Comparison of ENCODE assay signal across 22 mouse cellular contexts in the genomic region with DNA sequence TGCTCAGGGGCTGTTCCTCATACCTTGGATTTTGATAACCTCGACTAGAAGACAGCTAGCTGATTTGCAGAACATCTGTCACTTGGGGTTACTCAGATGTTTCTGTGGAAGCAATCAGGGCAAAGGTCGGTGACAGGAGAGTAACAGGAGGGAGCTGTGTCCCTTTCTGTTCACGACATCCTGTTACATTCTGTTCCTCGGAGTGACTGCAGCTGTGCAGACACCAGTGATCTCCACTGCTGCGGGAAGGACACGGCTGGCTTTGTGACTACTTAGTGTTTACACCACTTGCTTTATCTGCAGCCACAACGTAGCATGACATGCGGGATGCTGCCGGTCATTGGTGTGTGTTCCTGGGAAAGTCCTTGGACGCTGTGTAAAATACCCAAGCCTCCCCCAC. TPM values are rescaled to one million over a fixed set of nuclear protein-coding genes. Genes with fewer than 3 reads are reported as not detected.
A peak's percentile ranks its signal among the peaks of the same experiment; 100 is the strongest.
DNase-seq lines count a peak whose midpoint lies in the region; ATAC-seq and TF ChIP-seq lines count a peak whose summit lies in the region.
"Had no signal": no experiment of that assay in that cellular context is flagged by ENCODE, and none has a peak within 500 bp of the region (broad histone marks: within the 10 kb centered on the region; RNA-seq: fewer than 3 reads in every experiment).

No protein-coding gene starts in this region.

- no peak for TF ChIP-seq CTCF in kidney, postnatal 0 days (IDR thresholded peaks at IDR 0.05; ENCODE audit: low read depth)

- DNase-seq in kidney, postnatal 0 days (ENCODE audit: low spot score), result peak; percentile 54
- DNase-seq in CD4-positive, CD25-positive, alpha-beta regulatory T cell, adult 2 months (ENCODE audit: low read depth, low spot score), result peak; percentile 59
- DNase-seq in limb, embryonic 10.5 days (ENCODE audit: low spot score), result peak; percentile 29
- DNase-seq in thymus, postnatal 25 days, result peak; percentile 62
- no peak for DNase-seq in midbrain, embryonic 10.5 days (ENCODE audit: low spot score)
- DNase-seq: adrenal gland, adult 2 months; cerebellum, adult 8-10 months; gastrocnemius, adult 2 months; heart, adult 11 months; heart, postnatal 4 days; kidney, postnatal 14 days; liver, embryonic 13.5 days; lung, postnatal 10 days; retina, postnatal 1 day had no signal

- H3K9me3 ChIP-seq in kidney, postnatal 0 days (replicated peaks; ENCODE audit: low read length), result no peaks in the 10 kb centered on the region
- H3K9me3 ChIP-seq in kidney, embryonic 14.5 days (ENCODE audit: control insufficient read depth, low read length), result no peaks in the 10 kb centered on the region
- no peaks in the 10 kb centered on the region for H3K9me3 ChIP-seq in limb, embryonic 10.5 days (replicated peaks)
- H3K9me3 ChIP-seq in midbrain, embryonic 10.5 days (replicated peaks), result no peaks in the 10 kb centered on the region
- H3K9me3 ChIP-seq: forebrain, embryonic 12.5 days; heart, embryonic 15.5 days; hindbrain, embryonic 15.5 days; liver, embryonic 13.5 days had no signal

- no peak for ATAC-seq in kidney, postnatal 0 days (replicated peaks; ENCODE audit: low FRiP score, low read depth)
- no peak for ATAC-seq in kidney, embryonic 14.5 days (ENCODE audit: low FRiP score, low TSS enrichment)
- no peak for ATAC-seq in granulocyte monocyte progenitor cell, adult 5-6 weeks (replicated peaks; ENCODE audit: poor library complexity, severe bottlenecking)
- ATAC-seq: intestine, postnatal 0 days; midbrain, embryonic 16.5 days had no signal

- H3K36me3 ChIP-seq in kidney, postnatal 0 days (ENCODE audit: insufficient read depth, low read length), result no peaks in the 10 kb centered on the region
- no peaks in the 10 kb centered on the region for H3K36me3 ChIP-seq in kidney, embryonic 14.5 days (ENCODE audit: control insufficient read depth, insufficient read depth, low read length)
- H3K36me3 ChIP-seq in limb, embryonic 10.5 days, result no peaks in the 10 kb centered on the region
- no peaks in the 10 kb centered on the region for H3K36me3 ChIP-seq in midbrain, embryonic 10.5 days
- H3K36me3 ChIP-seq: forebrain, embryonic 12.5 days; heart, embryonic 15.5 days; hindbrain, embryonic 15.5 days; liver, embryonic 13.5 days had no signal

- no peaks in the 10 kb centered on the region for H3K4me1 ChIP-seq in kidney, postnatal 0 days (replicated peaks; ENCODE audit: insufficient read depth, low read length)
- H3K4me1 ChIP-seq in kidney, embryonic 14.5 days (ENCODE audit: control insufficient read depth, insufficient read depth, low read length), result 0 out of 2 replicates have a peak, but pooled peaks cover 3% of the 10 kb centered on the region
- H3K4me1 ChIP-seq in limb, embryonic 10.5 days, result peaks cover 10% of the 10 kb centered on the region
- no peaks in the 10 kb centered on the region; the same call in 1 of the 2 replicates for H3K4me1 ChIP-seq in midbrain, embryonic 10.5 days
- H3K4me1 ChIP-seq: hindbrain, embryonic 15.5 days had no signal

- 18% methylated on average over 10 of the region's 10 CpGs for WGBS in kidney, postnatal 0 days
- 19% methylated on average over 10 of the region's 10 CpGs for WGBS in kidney, embryonic 14.5 days
- WGBS in limb, embryonic 10.5 days, result 52% methylated on average over 10 of the region's 10 CpGs
- WGBS in midbrain, embryonic 10.5 days, result 77% methylated on average over 10 of the region's 10 CpGs

- no peak overlapping the region; the same call in 1 of the 2 replicates for H3K4me2 ChIP-seq in kidney, postnatal 0 days (ENCODE audit: low read length)
- no peak overlapping the region; the same call in 1 of the 2 replicates for H3K4me2 ChIP-seq in kidney, embryonic 14.5 days (replicated peaks; ENCODE audit: low read depth, low read length)
- H3K4me2 ChIP-seq: forebrain, embryonic 12.5 days; heart, embryonic 15.5 days; hindbrain, embryonic 15.5 days; liver, embryonic 13.5 days had no signal

- no peaks in the 10 kb centered on the region for H3K27me3 ChIP-seq in kidney, postnatal 0 days (ENCODE audit: insufficient read depth, low read length)
- H3K27me3 ChIP-seq in kidney, embryonic 14.5 days (ENCODE audit: control insufficient read depth, insufficient read depth, low read length), result peaks cover 15% of the 10 kb centered on the region; the same call in 1 of the 2 replicates
- H3K27me3 ChIP-seq in limb, embryonic 10.5 days (ENCODE audit: low read depth, poor library complexity, severe bottlenecking), result peaks cover 37% of the 10 kb centered on the region
- H3K27me3 ChIP-seq in midbrain, embryonic 10.5 days (ENCODE audit: low read depth, poor library complexity, severe bottlenecking), result peaks cover 47% of the 10 kb centered on the region
- H3K27me3 ChIP-seq: liver, embryonic 13.5 days had no signal

- H3K4me3 ChIP-seq in kidney, postnatal 0 days (replicated peaks; ENCODE audit: low read depth, low read length), result no peak overlapping the region
- no peak overlapping the region for H3K4me3 ChIP-seq in kidney, embryonic 14.5 days (ENCODE audit: low read length)
- H3K4me3 ChIP-seq in limb, embryonic 10.5 days, result no peak overlapping the region
- H3K4me3 ChIP-seq in midbrain, embryonic 10.5 days, result no peak overlapping the region
- H3K4me3 ChIP-seq: forebrain, embryonic 12.5 days; gastrocnemius, adult 2 months; heart, embryonic 15.5 days; hindbrain, embryonic 15.5 days; layer of hippocampus, adult 2 months; liver, embryonic 13.5 days had no signal

- H3K9ac ChIP-seq in kidney, postnatal 0 days (ENCODE audit: low read depth, low read length), result no peak overlapping the region
- H3K9ac ChIP-seq in kidney, embryonic 14.5 days (ENCODE audit: low read depth, low read length), result no peak overlapping the region
- H3K9ac ChIP-seq: forebrain, embryonic 12.5 days; heart, embryonic 15.5 days; hindbrain, embryonic 15.5 days; liver, embryonic 13.5 days had no signal

- H3K27ac ChIP-seq in kidney, postnatal 0 days, result no peak overlapping the region
- H3K27ac ChIP-seq in kidney, embryonic 14.5 days (ENCODE audit: low read depth, low read length), result no peak overlapping the region
- no peak overlapping the region for H3K27ac ChIP-seq in limb, embryonic 10.5 days
- H3K27ac ChIP-seq in midbrain, embryonic 10.5 days (replicated peaks), result no peak overlapping the region
- H3K27ac ChIP-seq: forebrain, embryonic 12.5 days; gastrocnemius, adult 2 months; heart, embryonic 15.5 days; hindbrain, embryonic 15.5 days; layer of hippocampus, adult 2 months; liver, embryonic 13.5 days had no signal

RNA-seq across cellular contexts. Expression of gene Usp18, which starts 2.5 kb away (rescaled TPM):
- polyA plus RNA-seq in kidney, postnatal 0 days (2015; fragmentation: Nextera tagmentation; extraction: Ambion mirVana), result 8.3 and 12.0 TPM in 2 replicates
- 1.6 and 1.8 TPM in 2 replicates for polyA plus RNA-seq in kidney, embryonic 14.5 days (2014; fragmentation: Nextera tagmentation; extraction: Ambion mirVana)
- polyA plus RNA-seq in limb, embryonic 10.5 days (2016; fragmentation: Nextera tagmentation; extraction: Ambion mirVana), result 0.21 and 0.99 TPM in 2 replicates
- polyA plus RNA-seq in midbrain, embryonic 10.5 days (2016; fragmentation: Nextera tagmentation; extraction: Ambion mirVana), result 0.38 and 0.94 TPM in 2 replicates
- total RNA-seq in granulocyte monocyte progenitor cell, adult 5-6 weeks (2014; fragmentation: Nextera tagmentation), result not detected in 2 replicates
- total RNA-seq in granulocyte monocyte progenitor cell, adult 5-6 weeks (2017), result 0.82 and 1.3 TPM in 2 replicates

RNA-seq across cellular contexts. Expression of gene Tuba8, which starts 32.7 kb away (rescaled TPM):
- 0.19 and 0.32 TPM in 2 replicates for polyA plus RNA-seq in kidney, postnatal 0 days (2015; fragmentation: Nextera tagmentation; extraction: Ambion mirVana)
- 0.18 and 0.30 TPM in 2 replicates for polyA plus RNA-seq in kidney, embryonic 14.5 days (2014; fragmentation: Nextera tagmentation; extraction: Ambion mirVana)
- 0.33 and 0.40 TPM in 2 replicates for polyA plus RNA-seq in limb, embryonic 10.5 days (2016; fragmentation: Nextera tagmentation; extraction: Ambion mirVana)
- polyA plus RNA-seq in midbrain, embryonic 10.5 days (2016; fragmentation: Nextera tagmentation; extraction: Ambion mirVana), result 0.22 and 0.36 TPM in 2 replicates
- total RNA-seq in granulocyte monocyte progenitor cell, adult 5-6 weeks (2014; fragmentation: Nextera tagmentation), result 9.3 and 12.8 TPM in 2 replicates
- 27.8 and 28.4 TPM in 2 replicates for total RNA-seq in granulocyte monocyte progenitor cell, adult 5-6 weeks (2017)

RNA-seq across cellular contexts. Expression of gene Slc6a13, which starts 56.9 kb away (rescaled TPM):
- 43.8 and 47.6 TPM in 2 replicates for polyA plus RNA-seq in kidney, postnatal 0 days (2015; fragmentation: Nextera tagmentation; extraction: Ambion mirVana)
- 9.8 and 13.4 TPM in 2 replicates for polyA plus RNA-seq in kidney, embryonic 14.5 days (2014; fragmentation: Nextera tagmentation; extraction: Ambion mirVana)
- polyA plus RNA-seq in limb, embryonic 10.5 days (2016; fragmentation: Nextera tagmentation; extraction: Ambion mirVana), result 1.1 and 1.7 TPM in 2 replicates
- 1.4 and 2.4 TPM in 2 replicates for polyA plus RNA-seq in midbrain, embryonic 10.5 days (2016; fragmentation: Nextera tagmentation; extraction: Ambion mirVana)
- 5.6 and 5.9 TPM in 2 replicates for total RNA-seq in granulocyte monocyte progenitor cell, adult 5-6 weeks (2014; fragmentation: Nextera tagmentation)
- 2.4 and 3.9 TPM in 2 replicates for total RNA-seq in granulocyte monocyte progenitor cell, adult 5-6 weeks (2017)

RNA-seq across cellular contexts. Expression of gene Pex26, which starts 59.7 kb away (rescaled TPM):
- polyA plus RNA-seq in kidney, postnatal 0 days (2015; fragmentation: Nextera tagmentation; extraction: Ambion mirVana), result 9.8 and 10.1 TPM in 2 replicates
- 6.3 and 8.4 TPM in 2 replicates for polyA plus RNA-seq in kidney, embryonic 14.5 days (2014; fragmentation: Nextera tagmentation; extraction: Ambion mirVana)
- 8.9 and 10.3 TPM in 2 replicates for polyA plus RNA-seq in limb, embryonic 10.5 days (2016; fragmentation: Nextera tagmentation; extraction: Ambion mirVana)
- 8.5 and 8.8 TPM in 2 replicates for polyA plus RNA-seq in midbrain, embryonic 10.5 days (2016; fragmentation: Nextera tagmentation; extraction: Ambion mirVana)
- 9.7 and 11.5 TPM in 2 replicates for total RNA-seq in granulocyte monocyte progenitor cell, adult 5-6 weeks (2014; fragmentation: Nextera tagmentation)
- total RNA-seq in granulocyte monocyte progenitor cell, adult 5-6 weeks (2017), result 6.5 and 8.3 TPM in 2 replicates
